Mouse (Mus musculus) limb, embryonic 13.5 days (tissue): ENCODE measurements around the gene Cacng2. TPM values are rescaled to one million over a fixed set of nuclear protein-coding genes. Genes with fewer than 3 reads are reported as not detected.
A peak's percentile ranks its signal among the peaks of the same experiment; 100 is the strongest.

Experiments used
- ATAC-seq: fragments of 200-750 bp; cut with Nextera tagmentation; 2 replicates; pipeline ENCODE4 v1.8.0; 2017; ENCODE audit warnings: low read depth, moderate number of reproducible peaks, moderate TSS enrichment; ENCODE audit not compliant: low FRiP score
- H3K27ac ChIP-seq: fragments of 300-500 bp; sonication (generic); 2 replicates; pipeline ENCODE4 v1.5.1; 2015; ENCODE audit warnings: inconsistent platforms, mild to moderate bottlenecking, moderate library complexity
- H3K27me3 ChIP-seq: fragments of 300-500 bp; sonication (generic); 2 replicates; pipeline ENCODE4 v1.6.1; 2015; ENCODE audit warnings: mild to moderate bottlenecking, inconsistent platforms
- H3K36me3 ChIP-seq: fragments of 300-500 bp; sonication (generic); 2 replicates; pipeline ENCODE4 v1.6.1; 2015; ENCODE audit warnings: inconsistent platforms, mild to moderate bottlenecking, moderate library complexity
- H3K4me1 ChIP-seq: fragments of 300-500 bp; sonication (generic); 2 replicates; pipeline ENCODE4 v1.6.1; 2015; ENCODE audit warnings: inconsistent platforms
- H3K4me2 ChIP-seq: fragments of 300-500 bp; sonication (generic); replicated peaks from 2 replicates; pipeline ENCODE4 v1.6.1; 2015; ENCODE audit warnings: inconsistent platforms, mild to moderate bottlenecking, moderate library complexity
- H3K4me3 ChIP-seq: fragments of 300-500 bp; sonication (generic); 2 replicates; pipeline ENCODE4 v1.5.1; 2015; ENCODE audit warnings: moderate library complexity, mild to moderate bottlenecking, inconsistent platforms
- H3K9ac ChIP-seq: fragments of 300-500 bp; sonication (generic); 2 replicates; pipeline ENCODE4 v1.6.1; 2015; ENCODE audit warnings: mild to moderate bottlenecking, inconsistent platforms
- H3K9me3 ChIP-seq: fragments of 300-500 bp; sonication (generic); 2 replicates; pipeline ENCODE4 v1.6.1; 2016; ENCODE audit warnings: inconsistent platforms
- WGBS: fragments of 180-500 bp; shearing (Covaris S2); methylation state at CpG from one replicate; pipeline ENCODE4 v1.1.7; 2015; 5-methylcytosine and 5-hydroxymethylcytosine counted together
- polyA plus RNA-seq: library from polyadenylated mRNA; unstranded; fragments of >200 nt; fragmentation: Nextera tagmentation; extraction: Ambion mirVana; gene quantifications from 2 replicates; pipeline ENCODE4 v1.2.1, GENCODE M21; 2015

The Cacng2 gene
- polyA plus RNA-seq, result 0.06 TPM in 1 of 2 replicates, not detected in the other

- H3K9ac ChIP-seq, result no peak within 1 kb of the TSS
- WGBS, result under 1% methylated on average over 41 of the region's 42 CpGs
- peak within 1 kb of the TSS; percentile 30 for H3K4me3 ChIP-seq
These were observed at the start of gene Cacng2 for GRCm38 (mm10) chr15:78119704-78120103. Cacng2 (minus strand) TSS chr15:78120028.

GRCm38 (mm10) chr15:78169566-78169965, 49.7 kb upstream of the Cacng2 start:
- ATAC-seq, result no peak
- no peaks in the 10 kb centered on the region for H3K9me3 ChIP-seq
- H3K4me3 ChIP-seq, result no peak overlapping the region
- no peak overlapping the region for H3K9ac ChIP-seq
- peaks cover 11% of the 10 kb centered on the region for H3K4me1 ChIP-seq
- H3K4me2 ChIP-seq, result no peak overlapping the region
- no peaks in the 10 kb centered on the region for H3K27me3 ChIP-seq
- peaks cover 29% of the 10 kb centered on the region for H3K36me3 ChIP-seq
- H3K27ac ChIP-seq, result no peak overlapping the region
- WGBS, result 80% methylated on average over 11 of the region's 11 CpGs

More at GRCm38 (mm10) chr15:78119704-78120103, at the start of gene Cacng2:
- Histone ChIP-seq H3K36me3 (no peaks in the 10 kb centered on the region), H3K4me1 (peaks cover 4% of the 10 kb centered on the region; the same call in 1 of the 2 replicates), H3K27ac (no peak within 1 kb of the TSS), H3K4me2 (peak within 1 kb of the TSS; percentile 61), H3K27me3 (peaks cover 38% of the 10 kb centered on the region), H3K9me3 (no peaks in the 10 kb centered on the region)
- peak; percentile 98 for ATAC-seq

- peaks cover 55% of the 10 kb centered on the region for H3K36me3 ChIP-seq
- no peaks in the 10 kb centered on the region for H3K4me1 ChIP-seq
- WGBS, result 81% methylated on average over 4 of the region's 4 CpGs
- no peak overlapping the region for H3K27ac ChIP-seq
- H3K9ac ChIP-seq, result 0 out of 2 replicates have a peak overlapping the region, but pooled peaks have one; percentile 13
- no peaks in the 10 kb centered on the region for H3K9me3 ChIP-seq
- no peaks in the 10 kb centered on the region for H3K27me3 ChIP-seq
- no peak overlapping the region for H3K4me3 ChIP-seq
- no peak overlapping the region for H3K4me2 ChIP-seq
- ATAC-seq, result no peak
These were observed 45.5 kb upstream of the Cacng2 start for GRCm38 (mm10) chr15:78165292-78165691.

GRCm38 (mm10) chr15:78164466-78164865, 44.6 kb upstream of the Cacng2 start:
- no peak overlapping the region for H3K9ac ChIP-seq
- H3K36me3 ChIP-seq, result peaks cover 55% of the 10 kb centered on the region
- no peak overlapping the region for H3K27ac ChIP-seq
- H3K27me3 ChIP-seq, result no peaks in the 10 kb centered on the region
- ATAC-seq, result no peak
- WGBS, result 78% methylated on average over 11 of the region's 11 CpGs
- H3K4me1 ChIP-seq, result no peaks in the 10 kb centered on the region
- H3K9me3 ChIP-seq, result no peaks in the 10 kb centered on the region
- H3K4me3 ChIP-seq, result no peak overlapping the region
- no peak overlapping the region for H3K4me2 ChIP-seq

- no peaks in the 10 kb centered on the region for H3K4me1 ChIP-seq
- 75% methylated on average over 9 of the region's 9 CpGs for WGBS
- peaks cover 52% of the 10 kb centered on the region for H3K36me3 ChIP-seq
- no peaks in the 10 kb centered on the region for H3K9me3 ChIP-seq
- no peak overlapping the region for H3K4me2 ChIP-seq
- no peak overlapping the region for H3K4me3 ChIP-seq
- H3K9ac ChIP-seq, result no peak overlapping the region
- no peaks in the 10 kb centered on the region for H3K27me3 ChIP-seq
- no peak for ATAC-seq
- no peak overlapping the region for H3K27ac ChIP-seq
These were observed 42.1 kb upstream of the Cacng2 start for GRCm38 (mm10) chr15:78161946-78162345.

- H3K27me3 ChIP-seq, result no peaks in the 10 kb centered on the region
- H3K4me3 ChIP-seq, result no peak overlapping the region
- H3K27ac ChIP-seq, result no peak overlapping the region
- ATAC-seq, result no peak
- no peak overlapping the region for H3K4me2 ChIP-seq
- WGBS, result 88% methylated on average over 5 of the region's 5 CpGs
- H3K9ac ChIP-seq, result no peak overlapping the region
- H3K9me3 ChIP-seq, result no peaks in the 10 kb centered on the region
- no peaks in the 10 kb centered on the region for H3K4me1 ChIP-seq
- peaks cover 22% of the 10 kb centered on the region for H3K36me3 ChIP-seq
These were observed 38.5 kb upstream of the Cacng2 start for GRCm38 (mm10) chr15:78158335-78158734.

GRCm38 (mm10) chr15:78157824-78158223, 38.0 kb upstream of the Cacng2 start:
- Histone ChIP-seq H3K4me3 (no peak overlapping the region), H3K9me3 (no peaks in the 10 kb centered on the region), H3K27me3 (no peaks in the 10 kb centered on the region), H3K27ac (no peak overlapping the region), H3K36me3 (peaks cover 18% of the 10 kb centered on the region), H3K9ac (no peak overlapping the region), H3K4me1 (no peaks in the 10 kb centered on the region), H3K4me2 (no peak overlapping the region)
- WGBS, result 80% methylated on average over 4 of the region's 4 CpGs
- ATAC-seq, result no peak

GRCm38 (mm10) chr15:78157330-78157729, 37.5 kb upstream of the Cacng2 start:
- Histone ChIP-seq H3K9me3 (no peaks in the 10 kb centered on the region), H3K4me3 (no peak overlapping the region), H3K27ac (no peak overlapping the region), H3K4me1 (no peaks in the 10 kb centered on the region), H3K27me3 (no peaks in the 10 kb centered on the region), H3K4me2 (no peak overlapping the region), H3K9ac (no peak overlapping the region), H3K36me3 (peaks cover 14% of the 10 kb centered on the region; the same call in 1 of the 2 replicates)
- WGBS, result 82% methylated on average over 8 of the region's 8 CpGs
- no peak for ATAC-seq

- Histone ChIP-seq H3K9me3 (no peaks in the 10 kb centered on the region), H3K36me3 (peaks cover 8% of the 10 kb centered on the region; the same call in 1 of the 2 replicates), H3K9ac (no peak overlapping the region), H3K4me1 (no peaks in the 10 kb centered on the region), H3K4me2 (no peak overlapping the region), H3K27me3 (no peaks in the 10 kb centered on the region), H3K27ac (no peak overlapping the region), H3K4me3 (no peak overlapping the region)
- WGBS, result 92% methylated on average over 6 of the region's 6 CpGs
- ATAC-seq, result no peak
These were observed 35.6 kb upstream of the Cacng2 start for GRCm38 (mm10) chr15:78155421-78155820.

GRCm38 (mm10) chr15:78153045-78153775, 33.4 kb upstream of the Cacng2 start:
- H3K27me3 ChIP-seq, result no peaks in the 10 kb centered on the region
- H3K9ac ChIP-seq, result no peak overlapping the region
- 57% methylated on average over 11 of the region's 11 CpGs for WGBS
- no peak overlapping the region for H3K4me2 ChIP-seq
- H3K9me3 ChIP-seq, result no peaks in the 10 kb centered on the region
- no peaks in the 10 kb centered on the region for H3K36me3 ChIP-seq
- no peak overlapping the region for H3K4me3 ChIP-seq
- H3K27ac ChIP-seq, result no peak overlapping the region
- ATAC-seq, result no peak
- no peaks in the 10 kb centered on the region for H3K4me1 ChIP-seq

- 69% methylated on average over 7 of the region's 7 CpGs for WGBS
- H3K4me2 ChIP-seq, result no peak overlapping the region
- ATAC-seq, result no peak
These were observed 28.7 kb upstream of the Cacng2 start for GRCm38 (mm10) chr15:78148565-78148964.

GRCm38 (mm10) chr15:78140226-78140625, 20.4 kb upstream of the Cacng2 start:
- no peaks in the 10 kb centered on the region for H3K4me1 ChIP-seq
- ATAC-seq, result no peak
- H3K27me3 ChIP-seq, result 0 out of 2 replicates have a peak, but pooled peaks cover under 1% of the 10 kb centered on the region
- H3K9me3 ChIP-seq, result no peaks in the 10 kb centered on the region
- H3K4me2 ChIP-seq, result no peak overlapping the region
- no peak overlapping the region for H3K27ac ChIP-seq
- H3K4me3 ChIP-seq, result no peak overlapping the region
- H3K36me3 ChIP-seq, result no peaks in the 10 kb centered on the region
- no peak overlapping the region for H3K9ac ChIP-seq
- WGBS, result 71% methylated on average over 8 of the region's 8 CpGs

More at GRCm38 (mm10) chr15:78148565-78148964, 28.7 kb upstream of the Cacng2 start:
- Histone ChIP-seq H3K4me1 (no peaks in the 10 kb centered on the region), H3K36me3 (no peaks in the 10 kb centered on the region), H3K9me3 (no peaks in the 10 kb centered on the region), H3K27ac (no peak overlapping the region), H3K27me3 (no peaks in the 10 kb centered on the region), H3K4me3 (no peak overlapping the region), H3K9ac (no peak overlapping the region)
